Comparison of ENCODE assay signal across 8 mouse cellular contexts in genomic region chr8:83389316-83390005, GRCm38 (mm10). TPM values are rescaled to one million over a fixed set of nuclear protein-coding genes. Genes with fewer than 3 reads are reported as not detected.
DNase-seq lines count a peak whose midpoint lies in the region; ATAC-seq and TF ChIP-seq lines count a peak whose summit lies in the region.

TSS of gene Clgn (plus strand) at chr8:83389867.

- H3K9ac ChIP-seq in forebrain, embryonic 16.5 days (replicated peaks; ENCODE audit: low read depth, low read length), result peak within 1 kb of the TSS; percentile 82

- H3K4me3 ChIP-seq in gastrocnemius, adult 2 months, result peak within 1 kb of the TSS; percentile 53
- H3K4me3 ChIP-seq in cerebellum, adult 2 months (replicated peaks; ENCODE audit: insufficient read depth, low read depth, low read length), result peak within 1 kb of the TSS; percentile 92
- peak within 1 kb of the TSS; percentile 71 for H3K4me3 ChIP-seq in forebrain, embryonic 16.5 days (replicated peaks; ENCODE audit: low read length)
- peak within 1 kb of the TSS; percentile 45 for H3K4me3 ChIP-seq in small intestine, adult 2 months (ENCODE audit: low read depth, low read length)

- H3K27ac ChIP-seq in gastrocnemius, adult 2 months, result no peak within 1 kb of the TSS
- no peak within 1 kb of the TSS for H3K27ac ChIP-seq in cerebellum, adult 2 months (ENCODE audit: insufficient read depth, low read length)
- H3K27ac ChIP-seq in forebrain, embryonic 16.5 days (ENCODE audit: low read length), result no peak within 1 kb of the TSS
- no peak within 1 kb of the TSS for H3K27ac ChIP-seq in small intestine, adult 2 months (ENCODE audit: insufficient read depth, low read depth, low read length)

- 3% methylated on average over 41 of the region's 41 CpGs for WGBS in cerebellum, adult 2 months
- 4% methylated on average over 41 of the region's 41 CpGs for WGBS in forebrain, embryonic 16.5 days
- 4% methylated on average over 41 of the region's 41 CpGs for WGBS in small intestine, adult 2 months

- H3K27me3 ChIP-seq in cerebellum, adult 2 months (ENCODE audit: control insufficient read depth, insufficient read depth, low read length), result no peaks in the 10 kb centered on the region; the same call in 1 of the 2 replicates
- H3K27me3 ChIP-seq in forebrain, embryonic 16.5 days (replicated peaks; ENCODE audit: control insufficient read depth, insufficient read depth, low read length), result no peaks in the 10 kb centered on the region
- H3K27me3 ChIP-seq in small intestine, adult 2 months (ENCODE audit: control insufficient read depth, insufficient read depth, low read length), result peaks cover 12% of the 10 kb centered on the region

- TF ChIP-seq CTCF in gastrocnemius, adult 2 months (IDR thresholded peaks at IDR 0.05), result no peak
- no peak for TF ChIP-seq CTCF in cerebellum, adult 2 months (IDR thresholded peaks at IDR 0.05; ENCODE audit: borderline replicate concordance, insufficient read depth, low read depth, low read length)
- no peak for TF ChIP-seq CTCF in small intestine, adult 2 months (IDR thresholded peaks at IDR 0.05; ENCODE audit: extremely low read depth, insufficient read length, insufficient replicate concordance, low read depth, low read length)

- peak; percentile 50; the same call in 1 of the 2 replicates for TF ChIP-seq POLR2A in cerebellum, adult 2 months (IDR thresholded peaks at IDR 0.05; ENCODE audit: borderline replicate concordance, insufficient read depth, low read length)
- no peak for TF ChIP-seq POLR2A in small intestine, adult 2 months (IDR thresholded peaks at IDR 0.05; ENCODE audit: low read depth, low read length)

- peak; percentile 36 for DNase-seq in gastrocnemius, adult 2 months
- no peak for DNase-seq in gastrocnemius, postnatal 25 days
- DNase-seq in cerebellum, adult 2 months, result peak; percentile 87
- peak; percentile 65 for DNase-seq in induced T-regulatory cell, adult 2 months (ENCODE audit: low read depth)
- DNase-seq in left cerebral cortex, postnatal 10 days (ENCODE audit: extremely low spot score in 1 of 2, low spot score in 2 of 2), result peak; percentile 41 to 78
- peak; percentile 88 for DNase-seq in mesoderm, embryonic 11.5 days (ENCODE audit: low read depth, low spot score)

- no peaks in the 10 kb centered on the region for H3K36me3 ChIP-seq in forebrain, embryonic 16.5 days (ENCODE audit: control insufficient read depth, insufficient read depth)
- no peaks in the 10 kb centered on the region for H3K36me3 ChIP-seq in small intestine, adult 2 months (ENCODE audit: control insufficient read depth, insufficient read depth, low read length)

- no peaks in the 10 kb centered on the region for H3K9me3 ChIP-seq in forebrain, embryonic 16.5 days (ENCODE audit: control insufficient read depth, low read length)

- H3K4me2 ChIP-seq in forebrain, embryonic 16.5 days (ENCODE audit: low read length), result peak within 1 kb of the TSS; percentile 87

- peak; percentile 98 for ATAC-seq in forebrain, embryonic 16.5 days

- intact Hi-C loops in gastrocnemius, adult 2 months (cut with DNase I), result no loop called here
- intact Hi-C loops in left cerebral cortex, postnatal 10 days (cut with DNase I), result no loop called here

- H3K4me1 ChIP-seq in cerebellum, adult 2 months (ENCODE audit: control insufficient read depth, insufficient read depth, low read length), result no peaks in the 10 kb centered on the region
- peaks cover 3% of the 10 kb centered on the region; the same call in 1 of the 2 replicates for H3K4me1 ChIP-seq in forebrain, embryonic 16.5 days (replicated peaks; ENCODE audit: control insufficient read depth, insufficient read depth, low read length)
- H3K4me1 ChIP-seq in small intestine, adult 2 months (ENCODE audit: control insufficient read depth, insufficient read depth, insufficient read length, low read length), result peaks cover 9% of the 10 kb centered on the region

RNA-seq across cellular contexts. Expression of gene Clgn, which starts in this region (rescaled TPM):
- total RNA-seq in gastrocnemius, adult 2 months (2021), result not detected
- not detected for total RNA-seq in gastrocnemius, postnatal 25 days (2021)
- 12.2 and 14.5 TPM in 2 replicates for polyA plus RNA-seq in cerebellum, adult 2 months (2012; rRNA removed)
- 6.7 and 8.1 TPM in 2 replicates for polyA plus RNA-seq in forebrain, embryonic 16.5 days (2015; fragmentation: Nextera tagmentation; extraction: Ambion mirVana)
- total RNA-seq in left cerebral cortex, postnatal 10 days (2021), result 10 to 100 TPM; 10.8 to 11.0 TPM
- polyA plus RNA-seq in small intestine, adult 2 months (2012; rRNA removed), result not detected in 2 replicates

Comparison
In these comparisons a context has a peak if more than half of its experiments do, and no peak if none do; other contexts are left out.
1. RNA of gene Clgn (total RNA-seq): 10.8 to 11.0 TPM in left cerebral cortex, postnatal 10 days; not detected in gastrocnemius, adult 2 months and not detected in gastrocnemius, postnatal 25 days; every median in the first group is over 10 times any median in the second.
2. Peak in DNase-seq and H3K4me3 ChIP-seq in gastrocnemius, adult 2 months; RNA of the gene not detected or under 1 TPM.
3. Peak in every context shown above with its lines, with median percentiles within 50 percentile points of each other: H3K4me3 ChIP-seq.